Mouse (Mus musculus): ENCODE results near the gene Rps6ka3. TPM values are rescaled to one million over a fixed set of nuclear protein-coding genes. Genes with fewer than 3 reads are reported as not detected.

Gene Rps6ka3
- polyA plus RNA-seq, 2 experiments: 6.8 to 20.5 TPM

DNA sequence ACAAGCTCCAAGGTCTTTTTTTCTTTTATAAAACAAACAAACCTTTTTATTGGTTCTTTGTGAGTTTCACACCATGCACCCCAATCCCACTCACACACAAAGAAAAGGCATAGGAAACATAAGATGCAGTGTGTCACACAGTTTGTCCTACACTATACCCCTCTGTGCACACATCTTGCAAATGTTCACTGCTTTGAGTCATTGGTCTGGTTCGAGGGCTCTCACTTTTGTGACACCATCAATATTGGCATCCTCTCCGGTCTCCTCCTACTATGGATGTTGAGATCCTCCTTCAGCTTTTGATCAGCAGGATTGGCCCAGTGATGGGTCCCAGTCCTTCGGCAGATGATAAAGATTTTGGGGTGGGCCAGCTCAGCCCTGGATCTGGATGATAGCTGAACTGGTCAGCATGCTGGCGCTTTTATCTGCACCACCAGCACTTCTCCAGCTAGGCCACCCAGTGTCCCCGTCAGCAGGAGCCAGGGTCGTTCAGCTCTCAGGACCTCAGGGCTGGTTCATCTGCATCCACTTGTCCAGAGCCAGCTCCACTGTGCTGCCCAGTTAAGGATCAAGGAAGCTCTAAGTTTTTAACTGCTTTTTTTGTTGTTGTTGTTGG lies 180.3 kb downstream of the Rps6ka3 start:
- DNase-seq (ENCODE audit: low spot score): no peak
- no peak overlapping the region for H3K27ac ChIP-seq (replicated peaks; ENCODE audit: low read depth, low read length)
- no peak for TF ChIP-seq POLR2A (IDR thresholded peaks at IDR 0.05; ENCODE audit: borderline replicate concordance, extremely low read depth, insufficient read depth, insufficient read length)
- no peak overlapping the region for H3K4me3 ChIP-seq (replicated peaks; ENCODE audit: low read length)
- no peaks in the 10 kb centered on the region for H3K27me3 ChIP-seq (ENCODE audit: control insufficient read depth, insufficient read depth, low read length)
- no peak overlapping the region for H3K9ac ChIP-seq (ENCODE audit: low read depth, low read length, severe bottlenecking)
- no peak overlapping the region for H3K4me2 ChIP-seq (replicated peaks; ENCODE audit: low read depth, low read length, severe bottlenecking)
- no peak for ATAC-seq (ENCODE audit: low FRiP score, low read depth)
- H3K9me3 ChIP-seq (ENCODE audit: control insufficient read depth, low read length): no peaks in the 10 kb centered on the region
- peaks cover 7% of the 10 kb centered on the region; the same call in 1 of the 2 replicates for H3K36me3 ChIP-seq (ENCODE audit: control insufficient read depth, insufficient read depth, low read length)
- no peaks in the 10 kb centered on the region for H3K4me1 ChIP-seq (ENCODE audit: control insufficient read depth, insufficient read depth, low read length)
- WGBS: 75% methylated on average over 6 of the region's 6 CpGs

GRCm38 (mm10) chrX:159391239-159391638 lies 181.1 kb downstream of the Rps6ka3 start:
- no peaks in the 10 kb centered on the region for H3K4me1 ChIP-seq (ENCODE audit: control insufficient read depth, insufficient read depth, low read length)
- DNase-seq (ENCODE audit: low spot score) (no peak), ATAC-seq (ENCODE audit: low FRiP score, low read depth) (no peak)
- no peak overlapping the region for H3K4me2 ChIP-seq (replicated peaks; ENCODE audit: low read depth, low read length, severe bottlenecking)
- no peak overlapping the region for H3K27ac ChIP-seq (replicated peaks; ENCODE audit: low read depth, low read length)
- TF ChIP-seq POLR2A (IDR thresholded peaks at IDR 0.05; ENCODE audit: borderline replicate concordance, extremely low read depth, insufficient read depth, insufficient read length): no peak
- no peak overlapping the region for H3K9ac ChIP-seq (ENCODE audit: low read depth, low read length, severe bottlenecking)
- no peak overlapping the region for H3K4me3 ChIP-seq (replicated peaks; ENCODE audit: low read length)
- H3K36me3 ChIP-seq (ENCODE audit: control insufficient read depth, insufficient read depth, low read length): no peaks in the 10 kb centered on the region
- 75% methylated on average over 3 of the region's 3 CpGs for WGBS
- no peaks in the 10 kb centered on the region for H3K9me3 ChIP-seq (ENCODE audit: control insufficient read depth, low read length)
- H3K27me3 ChIP-seq (ENCODE audit: control insufficient read depth, insufficient read depth, low read length): no peaks in the 10 kb centered on the region

DNA sequence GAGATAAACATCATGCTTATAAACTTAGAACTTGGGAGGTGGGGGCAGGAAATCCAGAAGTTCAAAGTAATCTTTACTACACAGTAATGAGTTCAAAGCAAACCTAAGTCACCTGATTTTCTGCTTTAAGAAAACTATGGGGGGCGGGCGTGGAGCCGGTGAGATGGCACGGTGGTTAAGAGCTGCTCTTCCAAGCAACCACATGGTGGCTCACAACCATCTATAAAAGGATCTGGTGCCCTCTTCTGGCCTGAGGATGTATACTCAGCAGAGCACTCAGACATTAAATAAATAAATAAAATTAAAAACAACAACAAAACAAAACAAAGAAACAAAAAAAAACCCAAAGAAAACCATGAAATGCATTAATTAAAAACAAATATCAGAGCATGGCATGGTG lies 199.1 kb downstream of the Rps6ka3 start:
- TF ChIP-seq POLR2A (IDR thresholded peaks at IDR 0.05; ENCODE audit: borderline replicate concordance, extremely low read depth, insufficient read depth, insufficient read length): no peak
- Histone ChIP-seq H3K27ac (replicated peaks; ENCODE audit: low read depth, low read length) (no peak overlapping the region), H3K9me3 (ENCODE audit: control insufficient read depth, low read length) (no peaks in the 10 kb centered on the region), H3K36me3 (ENCODE audit: control insufficient read depth, insufficient read depth, low read length) (no peaks in the 10 kb centered on the region), H3K4me2 (replicated peaks; ENCODE audit: low read depth, low read length, severe bottlenecking) (no peak overlapping the region), H3K4me1 (ENCODE audit: control insufficient read depth, insufficient read depth, low read length) (no peaks in the 10 kb centered on the region), H3K9ac (ENCODE audit: low read depth, low read length, severe bottlenecking) (no peak overlapping the region), H3K4me3 (replicated peaks; ENCODE audit: low read length) (no peak overlapping the region), H3K27me3 (ENCODE audit: control insufficient read depth, insufficient read depth, low read length) (no peaks in the 10 kb centered on the region; the same call in 1 of the 2 replicates)
- ATAC-seq (ENCODE audit: low FRiP score, low read depth) (no peak), DNase-seq (ENCODE audit: low spot score) (no peak)
- 31% methylated on average over 4 of the region's 4 CpGs for WGBS

- peaks cover 21% of the 10 kb centered on the region for H3K27me3 ChIP-seq (ENCODE audit: control insufficient read depth, insufficient read depth, low read length)
- peak within 1 kb of the TSS; percentile 83 for H3K4me2 ChIP-seq (replicated peaks; ENCODE audit: low read depth, low read length, severe bottlenecking)
- H3K9ac ChIP-seq (ENCODE audit: low read depth, low read length, severe bottlenecking): peak within 1 kb of the TSS; percentile 28; the same call in 1 of the 2 replicates
- peak; percentile 41; the same call in 1 of the 2 replicates for ATAC-seq (ENCODE audit: low FRiP score, low read depth)
- peak within 1 kb of the TSS; percentile 49 for H3K4me3 ChIP-seq (replicated peaks; ENCODE audit: low read length)
- H3K27ac ChIP-seq (replicated peaks; ENCODE audit: low read depth, low read length): no peak within 1 kb of the TSS
- no peak for DNase-seq (ENCODE audit: low spot score)
- H3K4me1 ChIP-seq (ENCODE audit: control insufficient read depth, insufficient read depth, low read length): no peaks in the 10 kb centered on the region
- H3K36me3 ChIP-seq (ENCODE audit: control insufficient read depth, insufficient read depth, low read length): no peaks in the 10 kb centered on the region
- 17% methylated on average over 31 of the region's 83 CpGs for WGBS
- no peaks in the 10 kb centered on the region for H3K9me3 ChIP-seq (ENCODE audit: control insufficient read depth, low read length)
- no peak for TF ChIP-seq POLR2A (IDR thresholded peaks at IDR 0.05; ENCODE audit: borderline replicate concordance, extremely low read depth, insufficient read depth, insufficient read length)
Measured at GRCm38 (mm10) chrX:159414130-159414828, 204.2 kb downstream of the Rps6ka3 start, which contains the start of gene Map7d2. Gene Map7d2 (plus strand): TSS chrX:159414572.

DNA sequence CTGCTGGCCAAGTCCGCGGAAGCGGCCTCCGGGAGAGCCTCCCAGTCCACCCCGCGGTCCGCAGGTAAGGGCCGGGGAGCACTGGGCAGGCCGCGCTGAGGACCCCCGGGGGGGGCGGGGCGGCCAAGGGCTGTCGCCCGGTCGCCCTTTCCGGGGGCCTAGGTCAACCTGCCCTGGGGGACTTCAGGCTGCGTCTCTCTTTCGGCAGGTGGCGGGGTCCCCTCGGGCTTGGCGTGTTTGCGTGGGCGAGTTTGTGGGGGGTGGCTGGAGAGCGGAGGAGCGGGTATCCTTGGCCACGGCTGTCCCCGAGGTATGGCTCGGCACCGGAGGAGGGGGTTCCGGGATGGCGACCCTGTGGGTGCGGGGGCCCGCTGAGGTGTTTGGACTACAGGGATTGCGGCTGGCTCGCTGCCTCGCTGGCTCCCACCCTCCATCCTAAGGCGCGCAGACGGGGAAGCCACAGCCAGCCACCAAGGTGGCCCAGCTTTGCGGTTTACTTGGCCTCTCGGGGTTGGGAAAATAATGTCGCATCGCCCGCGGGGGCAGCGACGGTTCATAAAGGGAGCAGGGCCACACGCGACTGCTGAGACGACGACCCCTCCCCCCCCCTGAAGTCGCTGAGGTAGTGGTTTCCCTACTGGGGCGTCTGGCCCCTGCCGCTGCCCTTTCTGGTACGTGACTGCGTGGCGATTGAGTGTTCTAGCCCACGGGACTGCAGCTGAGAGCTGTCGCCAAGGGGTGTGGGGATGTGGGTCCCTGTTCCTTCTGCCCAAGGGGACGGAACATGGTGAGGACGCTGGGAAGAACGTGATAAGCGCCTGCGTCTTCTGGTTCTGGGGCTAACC lies 204.9 kb downstream of the Rps6ka3 start:
- no peak overlapping the region for H3K27ac ChIP-seq (replicated peaks; ENCODE audit: low read depth, low read length)
- H3K9ac ChIP-seq (ENCODE audit: low read depth, low read length, severe bottlenecking): peak overlapping the region; percentile 28; the same call in 1 of the 2 replicates
- TF ChIP-seq POLR2A (IDR thresholded peaks at IDR 0.05; ENCODE audit: borderline replicate concordance, extremely low read depth, insufficient read depth, insufficient read length): no peak
- no peaks in the 10 kb centered on the region for H3K36me3 ChIP-seq (ENCODE audit: control insufficient read depth, insufficient read depth, low read length)
- H3K4me3 ChIP-seq (replicated peaks; ENCODE audit: low read length): peak overlapping the region; percentile 49
- DNase-seq (ENCODE audit: low spot score) (no peak), ATAC-seq (ENCODE audit: low FRiP score, low read depth) (no peak)
- H3K4me1 ChIP-seq (ENCODE audit: control insufficient read depth, insufficient read depth, low read length): no peaks in the 10 kb centered on the region
- no peaks in the 10 kb centered on the region for H3K9me3 ChIP-seq (ENCODE audit: control insufficient read depth, low read length)
- peaks cover 21% of the 10 kb centered on the region for H3K27me3 ChIP-seq (ENCODE audit: control insufficient read depth, insufficient read depth, low read length)
- peak overlapping the region; percentile 83 for H3K4me2 ChIP-seq (replicated peaks; ENCODE audit: low read depth, low read length, severe bottlenecking)
- WGBS: 17% methylated on average over 34 of the region's 65 CpGs

Other genes with a start within 250 kb of the Rps6ka3 start
- 68.6 and 121 TPM in 2 replicates for gene Eif1ax, start 161.9 kb downstream of the Rps6ka3 start, polyA plus RNA-seq (2012; rRNA removed)
- gene Eif1ax, start 161.9 kb downstream of the Rps6ka3 start, polyA plus RNA-seq (2014; fragmentation: Nextera tagmentation; extraction: Ambion mirVana): 121 and 123 TPM in 2 replicates
- gene Map7d2, start 204.3 kb downstream of the Rps6ka3 start, polyA plus RNA-seq (2012; rRNA removed): 0.58 and 0.84 TPM in 2 replicates
- 0.88 and 1.1 TPM in 2 replicates for gene Map7d2, start 204.3 kb downstream of the Rps6ka3 start, polyA plus RNA-seq (2014; fragmentation: Nextera tagmentation; extraction: Ambion mirVana)

Data from limb, embryonic 14.5 days (tissue).